Mouse (Mus musculus) liver, embryonic 11.5 days (tissue): ENCODE results near the gene Ckap2l. TPM values are rescaled to one million over a fixed set of nuclear protein-coding genes. Genes with fewer than 3 reads are reported as not detected.
A peak's percentile ranks its signal among the peaks of the same experiment; 100 is the strongest.

Source experiments
- ATAC-seq: fragments of 200-750 bp; cut with Nextera tagmentation; replicated peaks from 2 replicates; pipeline ENCODE4 v1.8.0; 2017; ENCODE audit warnings: moderate number of reproducible peaks, mild to moderate bottlenecking, moderate TSS enrichment, moderate library complexity; ENCODE audit not compliant: low FRiP score
- DNase-seq: peaks from one replicate; pipeline ENCODE4 v3.0.0-alpha.2; 2017; ENCODE audit warnings: low spot score
- H3K27ac ChIP-seq: fragments of 300-500 bp; sonication (generic); 2 replicates; pipeline ENCODE4 v1.5.1; 2014; ENCODE audit warnings: mild to moderate bottlenecking, low read depth, low read length, control low read depth
- H3K27me3 ChIP-seq: fragments of 300-500 bp; sonication (generic); replicated peaks from 2 replicates; pipeline ENCODE4 v1.6.1; 2014; ENCODE audit warnings: low read length, mixed read lengths; ENCODE audit not compliant: control insufficient read depth, insufficient read depth
- H3K36me3 ChIP-seq: fragments of 300-500 bp; sonication (generic); 2 replicates; pipeline ENCODE4 v1.6.1; 2014; ENCODE audit warnings: mild to moderate bottlenecking, low read length, moderate library complexity, mixed read lengths; ENCODE audit not compliant: control insufficient read depth, insufficient read depth
- H3K4me1 ChIP-seq: fragments of 300-500 bp; sonication (generic); replicated peaks from 2 replicates; pipeline ENCODE4 v1.6.1; 2014; ENCODE audit warnings: low read length, mixed read lengths; ENCODE audit not compliant: control insufficient read depth, insufficient read depth
- H3K4me2 ChIP-seq: fragments of 300-500 bp; sonication (generic); 2 replicates; pipeline ENCODE4 v1.6.1; 2014; ENCODE audit warnings: mild to moderate bottlenecking, control low read depth, moderate library complexity
- H3K4me3 ChIP-seq: fragments of 300-500 bp; sonication (generic); 2 replicates; pipeline ENCODE4 v1.5.1; 2014; ENCODE audit warnings: low read depth, low read length, control low read depth
- H3K9ac ChIP-seq: fragments of 300-500 bp; sonication (generic); 2 replicates; pipeline ENCODE4 v1.6.1; 2014; ENCODE audit warnings: low read depth, low read length, control low read depth
- H3K9me3 ChIP-seq: fragments of 300-500 bp; sonication (generic); 2 replicates; pipeline ENCODE4 v1.6.1; 2016; ENCODE audit warnings: low read length, inconsistent platforms, mixed read lengths; ENCODE audit not compliant: control insufficient read depth
- WGBS: fragments of 180-500 bp; shearing (Covaris S2); extraction: QIAGEN DNeasy Blood & Tissue Kit; methylation state at CpG from one replicate; pipeline ENCODE4 v1.1.7; 2014; 5-methylcytosine and 5-hydroxymethylcytosine counted together
- polyA plus RNA-seq: library from polyadenylated mRNA; unstranded; fragments of >200 nt; fragmentation: Nextera tagmentation; extraction: Ambion mirVana; gene quantifications from 2 replicates; pipeline ENCODE4 v1.2.1, GENCODE M21; 2014

Ckap2l gene
- polyA plus RNA-seq, 1 experiment from 2014 or later, result 55.1 TPM

- Histone ChIP-seq H3K27ac (no peak overlapping the region), H3K36me3 (no peaks in the 10 kb centered on the region), H3K4me3 (no peak overlapping the region), H3K9me3 (no peaks in the 10 kb centered on the region), H3K4me2 (no peak overlapping the region), H3K4me1 (peaks cover 6% of the 10 kb centered on the region), H3K27me3 (no peaks in the 10 kb centered on the region), H3K9ac (no peak overlapping the region)
- DNase-seq (no peak), ATAC-seq (no peak)
- WGBS, result 93% methylated on average over 12 of the region's 12 CpGs
These were observed 50.1 kb downstream of the Ckap2l start for GRCm38 (mm10) chr2:129246924-129247323.

GRCm38 (mm10) chr2:129246436-129246835, 50.6 kb downstream of the Ckap2l start:
- DNase-seq, result no peak
- no peak overlapping the region for H3K27ac ChIP-seq

GRCm38 (mm10) chr2:129245618-129246017, 51.4 kb downstream of the Ckap2l start:
- Histone ChIP-seq H3K36me3 (no peaks in the 10 kb centered on the region), H3K4me2 (no peak overlapping the region), H3K9me3 (no peaks in the 10 kb centered on the region), H3K4me3 (no peak overlapping the region), H3K27ac (no peak overlapping the region), H3K27me3 (no peaks in the 10 kb centered on the region), H3K9ac (no peak overlapping the region), H3K4me1 (peaks cover 18% of the 10 kb centered on the region)
- DNase-seq, result no peak
- WGBS, result 62% methylated on average over 5 of the region's 5 CpGs
- no peak for ATAC-seq

More at GRCm38 (mm10) chr2:129246436-129246835, 50.6 kb downstream of the Ckap2l start:
- Histone ChIP-seq H3K4me1 (peaks cover 10% of the 10 kb centered on the region), H3K36me3 (no peaks in the 10 kb centered on the region), H3K4me2 (no peak overlapping the region), H3K4me3 (no peak overlapping the region), H3K27me3 (no peaks in the 10 kb centered on the region), H3K9ac (no peak overlapping the region), H3K9me3 (no peaks in the 10 kb centered on the region)
- WGBS, result 73% methylated on average over 7 of the region's 7 CpGs
- ATAC-seq, result no peak

GRCm38 (mm10) chr2:129244446-129245120, 52.4 kb downstream of the Ckap2l start:
- ATAC-seq, result no peak
- no peaks in the 10 kb centered on the region for H3K27me3 ChIP-seq
- 76% methylated on average over 20 of the region's 20 CpGs for WGBS
- no peak overlapping the region for H3K27ac ChIP-seq
- H3K4me2 ChIP-seq, result no peak overlapping the region
- peaks cover 21% of the 10 kb centered on the region for H3K4me1 ChIP-seq
- no peak for DNase-seq
- H3K9ac ChIP-seq, result no peak overlapping the region
- H3K9me3 ChIP-seq, result no peaks in the 10 kb centered on the region
- H3K4me3 ChIP-seq, result no peak overlapping the region
- no peaks in the 10 kb centered on the region for H3K36me3 ChIP-seq

- H3K4me2 ChIP-seq, result no peak overlapping the region
- H3K9ac ChIP-seq, result no peak overlapping the region; the same call in 1 of the 2 replicates
- H3K4me3 ChIP-seq, result no peak overlapping the region
- ATAC-seq, result no peak
- DNase-seq, result no peak
- no peaks in the 10 kb centered on the region for H3K27me3 ChIP-seq
- H3K4me1 ChIP-seq, result peaks cover 21% of the 10 kb centered on the region
- WGBS, result 45% methylated on average over 9 of the region's 9 CpGs
- no peaks in the 10 kb centered on the region for H3K9me3 ChIP-seq
- H3K27ac ChIP-seq, result peak overlapping the region; percentile 17; the same call in 1 of the 2 replicates
- no peaks in the 10 kb centered on the region for H3K36me3 ChIP-seq
These were observed 53.2 kb downstream of the Ckap2l start for GRCm38 (mm10) chr2:129243786-129244185.

- DNase-seq (no peak), ATAC-seq (peak; percentile 61)
- peaks cover 21% of the 10 kb centered on the region for H3K4me1 ChIP-seq
These were observed 54.0 kb downstream of the Ckap2l start for GRCm38 (mm10) chr2:129243005-129243404.

GRCm38 (mm10) chr2:129241845-129242833, 54.9 kb downstream of the Ckap2l start:
- no peaks in the 10 kb centered on the region for H3K36me3 ChIP-seq
- peaks cover 21% of the 10 kb centered on the region for H3K4me1 ChIP-seq
- no peak overlapping the region for H3K4me3 ChIP-seq
- peak overlapping the region; percentile 59; the same call in 1 of the 2 replicates for H3K27ac ChIP-seq
- no peaks in the 10 kb centered on the region for H3K9me3 ChIP-seq
- DNase-seq (no peak), ATAC-seq (no peak)
- H3K9ac ChIP-seq, result no peak overlapping the region
- no peak overlapping the region for H3K4me2 ChIP-seq
- no peaks in the 10 kb centered on the region for H3K27me3 ChIP-seq
- 71% methylated on average over 7 of the region's 7 CpGs for WGBS

More at GRCm38 (mm10) chr2:129243005-129243404, 54.0 kb downstream of the Ckap2l start:
- 79% methylated on average over 4 of the region's 4 CpGs for WGBS
- H3K36me3 ChIP-seq, result no peaks in the 10 kb centered on the region
- H3K4me2 ChIP-seq, result no peak overlapping the region
- H3K9ac ChIP-seq, result no peak overlapping the region
- peak overlapping the region; percentile 37; the same call in 1 of the 2 replicates for H3K27ac ChIP-seq
- H3K9me3 ChIP-seq, result no peaks in the 10 kb centered on the region
- H3K27me3 ChIP-seq, result no peaks in the 10 kb centered on the region
- no peak overlapping the region for H3K4me3 ChIP-seq

GRCm38 (mm10) chr2:129240726-129241432, 56.1 kb downstream of the Ckap2l start:
- Histone ChIP-seq H3K4me3 (no peak overlapping the region), H3K4me2 (peak overlapping the region; percentile 28; the same call in 1 of the 2 replicates), H3K27ac (peak overlapping the region; percentile 59), H3K27me3 (no peaks in the 10 kb centered on the region), H3K9me3 (no peaks in the 10 kb centered on the region), H3K9ac (peak overlapping the region; percentile 21; the same call in 1 of the 2 replicates), H3K36me3 (no peaks in the 10 kb centered on the region), H3K4me1 (peaks cover 21% of the 10 kb centered on the region)
- DNase-seq (no peak), ATAC-seq (peak; percentile 81)
- 61% methylated on average over 9 of the region's 9 CpGs for WGBS
